Mouse (Mus musculus) skeletal muscle tissue, adult 2 months (tissue): ENCODE data around the gene Syngr1.
A peak's percentile ranks its signal among the peaks of the same experiment; 100 is the strongest.
"Not testable (repeated sequence)": the region's sequence is repeated elsewhere in the genome, so short reads cannot be mapped to it uniquely, and the experiment has no call there.

Source experiments
- DNase-seq: peaks from one replicate; pipeline ENCODE4 v3.0.0-alpha.2; 2012; ENCODE audit warnings: low read depth, low spot score

Gene Syngr1

GRCm38 (mm10) chr15:80115866-80116794, 25.0 kb downstream of the Syngr1 start:
- DNase-seq, result no peak

DNA sequence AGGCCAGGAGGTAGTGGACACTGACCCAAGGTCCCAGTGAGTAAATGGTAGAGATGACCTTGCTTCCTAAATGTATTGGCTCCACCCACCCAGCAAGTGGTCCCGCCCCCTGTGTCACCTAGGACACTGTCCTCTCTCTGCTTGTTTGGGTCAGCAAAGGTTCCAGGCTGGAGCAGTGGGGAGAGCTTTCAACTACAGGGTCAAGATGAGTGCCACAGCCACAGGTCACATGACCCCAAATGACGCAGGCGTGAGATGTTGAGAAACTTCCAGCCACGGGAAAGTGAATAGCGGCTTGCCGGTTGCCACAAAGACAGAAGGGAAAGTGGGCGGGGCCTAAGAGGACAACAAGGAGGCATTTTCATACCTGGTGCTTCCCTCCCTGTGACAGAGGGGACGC, 26.0 kb downstream of the Syngr1 start:
- no peak for DNase-seq

- DNase-seq, result no peak
These were observed 27.9 kb downstream of the Syngr1 start for GRCm38 (mm10) chr15:80119076-80119475.

DNA sequence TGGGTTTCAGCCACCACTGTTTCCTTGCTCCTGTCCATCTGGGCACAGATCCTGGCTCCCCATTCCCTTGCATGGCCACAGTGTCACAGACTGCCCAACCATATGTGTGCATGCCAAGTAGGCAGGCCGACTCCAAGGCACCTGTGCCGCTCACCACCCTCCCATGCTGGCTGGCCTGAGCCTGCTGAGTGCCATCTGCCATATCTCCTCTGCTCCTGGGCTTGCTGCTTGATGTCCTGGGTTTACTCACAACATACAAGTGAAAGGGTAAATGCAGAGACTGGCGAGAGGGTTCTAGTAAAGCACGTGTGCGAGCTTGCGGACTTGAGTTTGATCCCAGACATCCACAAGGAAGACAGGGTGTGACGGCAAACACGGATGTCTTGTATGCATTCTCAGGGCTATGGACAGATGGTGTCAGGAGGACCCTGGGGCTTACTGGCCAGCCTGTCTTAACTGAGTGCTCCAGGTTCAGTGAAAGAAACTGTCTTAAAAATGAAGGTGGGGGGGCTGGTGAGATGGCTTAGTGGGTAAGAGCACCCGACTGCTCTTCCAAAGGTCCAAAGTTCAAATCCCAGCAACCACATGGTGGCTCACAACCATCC, 30.7 kb downstream of the Syngr1 start:
- no peak for DNase-seq

DNA sequence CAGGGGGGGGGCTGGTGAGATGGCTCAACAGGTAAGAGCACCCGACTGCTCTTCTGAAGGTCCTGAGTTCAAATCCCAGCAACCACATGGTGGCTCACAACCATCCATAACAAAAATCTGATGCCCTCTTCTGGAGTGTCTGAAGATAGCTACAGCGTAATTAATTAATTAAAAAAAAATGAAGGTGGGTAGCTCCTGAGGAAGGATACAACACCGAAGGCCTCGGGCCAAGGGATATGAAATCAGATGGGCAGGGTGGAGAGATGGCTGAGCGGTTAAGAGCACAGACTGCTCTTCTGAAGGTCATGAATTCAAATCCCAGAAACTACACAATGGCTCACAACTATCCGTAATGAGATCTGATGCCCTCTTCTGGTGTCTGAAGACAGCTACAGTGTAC, 31.3 kb downstream of the Syngr1 start:
- DNase-seq, result not testable (repeated sequence)

GRCm38 (mm10) chr15:80124651-80125050, 33.5 kb downstream of the Syngr1 start:
- DNase-seq, result no peak

- no peak for DNase-seq
These were observed 36.1 kb downstream of the Syngr1 start for GRCm38 (mm10) chr15:80127191-80127590.

DNA sequence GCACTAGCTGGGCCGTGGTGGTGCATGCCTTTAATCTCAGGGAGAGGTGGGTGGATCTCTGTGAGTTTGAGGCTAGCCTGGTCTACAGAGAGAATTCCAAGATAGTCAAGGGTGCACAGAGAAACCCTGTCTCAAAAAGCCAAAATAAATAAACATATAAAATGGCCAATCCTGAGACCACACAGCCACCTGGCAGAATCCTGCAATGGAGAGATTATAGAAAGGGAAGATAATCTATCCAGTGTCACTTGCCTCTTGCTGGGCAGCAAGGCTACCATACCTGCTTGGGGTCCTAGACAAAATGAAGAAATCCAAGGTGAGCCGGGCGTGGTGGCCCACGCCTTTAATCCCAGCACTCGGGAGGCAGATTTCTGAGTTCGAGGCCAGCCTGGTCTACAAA, 38.8 kb downstream of the Syngr1 start:
- no peak for DNase-seq

- no peak for DNase-seq
These were observed 39.6 kb downstream of the Syngr1 start for GRCm38 (mm10) chr15:80130689-80131088.

- DNase-seq, result no peak
These were observed 40.3 kb downstream of the Syngr1 start for GRCm38 (mm10) chr15:80131421-80131820.

GRCm38 (mm10) chr15:80132452-80132851, 41.3 kb downstream of the Syngr1 start:
- DNase-seq, result no peak

- peak; percentile 91 for DNase-seq
These were observed 42.0 kb downstream of the Syngr1 start, which contains the start of gene Tab1 for GRCm38 (mm10) chr15:80132993-80133586. Tab1 (plus strand) TSS chr15:80133127.

- peak; percentile 23 for DNase-seq
These were observed 42.7 kb downstream of the Syngr1 start for GRCm38 (mm10) chr15:80133682-80134449.

DNA sequence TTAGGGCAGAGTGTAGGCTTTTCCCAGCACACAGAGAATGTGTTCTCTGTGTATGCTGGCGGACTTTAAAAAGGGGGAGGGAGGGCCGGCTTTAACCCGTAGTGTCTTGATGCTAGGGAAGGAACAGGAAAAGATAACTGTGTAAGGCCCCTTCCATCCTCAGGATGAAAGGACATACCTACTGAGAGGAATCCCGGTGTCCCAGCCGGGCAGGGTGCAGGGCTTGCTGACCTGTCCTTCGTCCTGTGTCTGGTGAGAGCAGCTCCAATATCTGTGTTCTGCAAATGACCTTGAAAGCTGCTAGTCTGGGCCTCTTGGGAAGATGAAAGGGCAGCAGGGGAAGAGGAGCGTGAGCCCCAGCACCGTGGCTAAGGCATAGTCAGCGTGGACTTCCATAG, 43.3 kb downstream of the Syngr1 start:
- peak; percentile 27 for DNase-seq

DNA sequence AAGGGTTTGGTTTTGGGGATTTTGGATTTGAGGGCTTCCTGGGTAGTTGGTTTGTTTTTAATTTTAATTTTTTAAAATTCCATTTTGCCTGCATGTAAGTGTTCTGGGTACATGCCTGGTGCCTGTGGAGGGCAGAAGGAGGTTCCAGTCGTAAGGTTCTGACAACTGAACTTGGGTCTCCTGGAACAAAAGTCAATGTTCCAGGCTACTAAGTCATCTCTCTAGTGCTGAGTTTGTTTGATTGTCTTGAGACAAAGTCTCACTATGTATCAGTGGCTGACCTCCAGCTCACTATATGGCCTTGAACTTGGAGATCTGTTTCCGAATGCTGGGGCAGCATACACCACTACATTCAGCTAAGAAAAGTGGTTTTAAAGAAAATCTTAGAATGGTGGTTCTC, 44.4 kb downstream of the Syngr1 start:
- no peak for DNase-seq

- DNase-seq, result no peak
These were observed 45.5 kb downstream of the Syngr1 start for GRCm38 (mm10) chr15:80136645-80137044.

DNA sequence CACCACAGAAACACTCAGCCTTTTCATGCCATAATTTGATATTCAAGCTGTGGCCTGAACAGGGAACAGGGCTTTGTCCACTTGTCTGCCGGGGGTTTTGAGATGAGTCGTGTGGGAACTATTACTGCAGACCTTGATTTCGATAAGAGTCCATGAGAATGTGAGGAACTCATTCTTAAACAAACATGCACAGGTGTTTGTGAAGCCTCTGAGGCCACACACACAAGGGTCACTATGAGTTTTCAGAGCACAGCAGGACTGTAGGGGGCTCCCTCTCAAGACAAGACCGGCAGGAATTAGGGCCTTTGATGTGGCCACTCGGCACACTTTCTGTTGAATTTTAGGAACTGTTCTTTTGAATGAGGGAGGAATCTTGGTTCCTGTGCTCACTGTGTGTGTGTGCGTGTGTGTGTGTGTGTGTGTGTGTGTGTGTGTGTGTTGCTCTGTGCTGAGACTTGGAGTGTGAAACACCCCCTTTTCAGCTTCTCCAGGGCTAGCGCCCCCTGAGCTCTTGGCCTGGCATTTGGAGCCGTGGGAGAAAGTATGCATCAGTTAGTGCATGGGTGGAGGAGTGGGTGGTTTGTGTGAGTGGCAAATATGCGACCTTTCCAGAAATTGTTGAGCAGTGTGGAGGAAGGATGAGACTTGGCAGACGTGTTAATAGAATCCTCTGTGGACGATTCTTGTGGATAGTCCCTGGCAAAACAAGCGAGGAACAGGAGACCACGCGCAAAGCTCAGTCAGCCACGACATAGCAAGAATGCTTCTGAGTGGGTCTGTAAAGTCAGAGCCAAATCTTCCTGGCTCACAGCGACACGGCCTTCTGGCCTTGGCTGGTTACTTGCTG, 47.0 kb downstream of the Syngr1 start:
- no peak for DNase-seq

DNA sequence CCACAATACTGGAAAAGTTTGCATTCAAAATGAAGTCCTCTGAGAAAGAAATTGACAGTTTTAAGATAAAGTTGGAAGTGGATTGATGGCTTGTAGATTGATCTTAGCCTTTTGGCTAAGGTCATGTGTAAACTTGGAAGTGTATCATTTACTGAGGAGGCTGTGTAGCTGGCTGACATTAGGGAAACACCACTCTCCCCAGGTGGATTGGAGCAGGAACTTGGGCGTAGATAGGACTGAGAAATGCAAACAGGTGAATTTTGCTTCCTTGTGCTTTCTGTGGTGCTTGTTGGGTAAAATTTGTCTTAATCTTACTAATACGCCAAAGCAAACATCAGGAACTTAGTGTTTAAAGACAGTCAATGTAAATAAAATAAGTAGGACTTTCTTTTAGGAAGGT, 49.2 kb downstream of the Syngr1 start:
- no peak for DNase-seq

- no peak for DNase-seq
These were observed 49.7 kb downstream of the Syngr1 start for GRCm38 (mm10) chr15:80140878-80141277.

DNA sequence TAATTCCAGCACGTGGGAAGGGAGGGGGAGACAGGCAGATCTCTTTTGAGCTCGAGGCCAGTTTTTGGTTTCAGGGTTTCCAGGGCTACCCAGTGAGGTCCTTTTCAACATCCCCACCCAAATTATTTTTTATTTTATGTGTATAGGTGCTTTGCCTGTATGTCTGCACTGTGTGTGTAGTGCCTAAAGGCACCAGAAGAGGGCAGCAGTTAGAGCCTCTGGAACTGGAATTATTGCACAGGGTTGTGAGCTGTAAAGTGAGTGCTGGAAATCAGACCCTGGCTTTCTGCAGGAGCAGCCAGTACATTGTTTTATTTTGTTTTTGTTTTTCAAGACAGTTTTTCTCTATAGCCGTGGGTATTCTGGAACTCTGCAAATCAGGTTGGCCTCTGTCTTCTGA, 51.0 kb downstream of the Syngr1 start:
- DNase-seq, result no peak

- no peak for DNase-seq
These were observed 52.6 kb downstream of the Syngr1 start for GRCm38 (mm10) chr15:80143760-80144159.
